Mouse (Mus musculus) gonadal fat pad, adult 2 months (tissue): ENCODE data around the gene B9d1. TPM values are rescaled to one million over a fixed set of nuclear protein-coding genes. Genes with fewer than 3 reads are reported as not detected.

Experiments used
- DNase-seq: peaks from one replicate; pipeline ENCODE4 v3.0.0-alpha.2; 2012; ENCODE audit warnings: low read depth
- polyA plus RNA-seq: library from polyadenylated mRNA; depleted of rRNA; stranded (reverse); fragments of >200 nt; gene quantifications from 2 replicates; pipeline ENCODE4 v1.2.3, GENCODE M21; 2012; rRNA removed

Gene B9d1
- polyA plus RNA-seq = 32.2 and 37.9 TPM in 2 replicates

DNA sequence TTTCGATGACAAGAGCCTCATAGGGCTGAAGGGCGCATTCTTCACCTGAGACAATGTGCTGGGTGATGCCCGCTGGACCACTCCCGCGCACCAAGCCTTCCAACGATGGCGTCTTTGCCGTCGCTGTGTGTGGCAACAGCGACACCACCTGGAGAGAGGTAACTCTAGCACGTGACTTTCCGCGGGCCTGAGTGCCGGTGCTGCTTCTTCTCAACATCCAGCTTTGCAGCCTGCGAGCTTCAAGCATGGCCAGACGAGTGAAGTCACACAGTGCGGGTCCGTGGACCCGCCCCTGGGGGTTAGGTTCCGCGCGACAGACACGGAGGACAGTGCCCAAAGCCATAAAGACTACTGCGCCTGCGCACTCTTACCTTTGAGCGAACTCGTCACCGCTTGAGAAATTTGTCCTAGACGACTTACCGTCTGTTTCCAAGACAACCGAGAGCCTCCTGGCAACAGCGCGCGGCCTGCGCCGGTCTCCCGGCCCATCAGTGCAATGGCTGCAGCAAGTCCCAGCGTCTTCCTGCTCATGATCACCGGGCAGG, at the start of gene B9d1:
B9d1 (plus strand) TSS at position 432 of the 545 bp plus-strand sequence.
- no peak for DNase-seq

DNA sequence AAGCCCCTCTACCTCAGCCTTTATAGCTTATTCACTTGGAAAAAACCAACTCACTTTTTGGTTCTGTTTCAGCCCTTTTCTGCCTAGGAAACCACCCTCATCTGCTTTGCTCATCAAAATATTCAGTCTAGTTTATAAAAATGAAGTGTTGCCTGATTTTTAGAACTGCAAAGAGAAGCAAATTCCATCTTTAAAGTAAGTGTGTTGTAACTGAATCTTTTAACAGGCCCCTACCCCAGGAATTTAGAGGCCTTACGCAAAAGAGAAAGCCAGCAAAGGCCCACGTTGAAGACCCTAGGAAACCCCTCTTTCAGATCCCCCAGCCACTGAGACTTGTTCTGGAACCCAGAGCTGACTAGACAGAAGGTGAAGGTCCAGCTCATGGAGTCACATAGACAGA, 40.9 kb upstream of the B9d1 start:
- no peak for DNase-seq

DNA sequence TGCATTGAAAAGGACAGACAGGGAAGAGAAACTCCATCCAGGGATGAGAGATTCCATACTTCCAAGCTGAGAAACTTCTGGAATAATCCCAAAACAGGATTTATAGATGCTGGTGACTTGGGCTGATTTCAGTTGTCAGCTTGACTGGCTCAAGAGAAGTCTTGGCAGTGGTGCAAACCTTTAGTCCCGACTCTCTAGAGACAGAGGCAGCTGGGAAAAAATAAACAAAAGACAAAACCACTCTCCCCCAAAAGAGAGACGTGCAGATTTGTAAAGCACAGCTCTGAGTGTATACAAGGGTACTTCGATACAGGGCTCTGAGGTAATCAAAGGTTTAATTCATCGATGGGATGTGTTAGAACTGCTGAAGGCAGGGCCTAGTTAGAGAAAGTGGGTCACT, 39.5 kb upstream of the B9d1 start:
- no peak for DNase-seq

DNA sequence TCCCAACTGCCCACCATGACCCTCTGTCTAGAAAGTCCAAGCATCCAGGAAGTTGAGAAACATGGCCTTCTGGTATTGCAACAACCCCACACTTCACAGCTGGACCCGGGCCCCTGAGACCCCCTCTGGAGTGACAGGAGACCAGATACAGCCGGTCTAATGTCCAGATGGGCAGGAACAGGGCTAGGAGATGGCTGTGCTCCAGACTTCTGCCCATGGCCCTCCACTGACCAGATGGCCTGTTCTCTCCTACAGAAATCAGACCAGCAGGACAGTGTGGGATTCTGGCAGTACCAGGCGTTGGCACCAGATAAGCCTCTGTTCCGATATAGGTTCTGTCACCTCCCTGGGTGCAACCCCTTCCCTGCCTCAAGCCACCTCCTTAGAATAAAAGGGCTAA, 36.4 kb upstream of the B9d1 start:
- DNase-seq = no peak

DNA sequence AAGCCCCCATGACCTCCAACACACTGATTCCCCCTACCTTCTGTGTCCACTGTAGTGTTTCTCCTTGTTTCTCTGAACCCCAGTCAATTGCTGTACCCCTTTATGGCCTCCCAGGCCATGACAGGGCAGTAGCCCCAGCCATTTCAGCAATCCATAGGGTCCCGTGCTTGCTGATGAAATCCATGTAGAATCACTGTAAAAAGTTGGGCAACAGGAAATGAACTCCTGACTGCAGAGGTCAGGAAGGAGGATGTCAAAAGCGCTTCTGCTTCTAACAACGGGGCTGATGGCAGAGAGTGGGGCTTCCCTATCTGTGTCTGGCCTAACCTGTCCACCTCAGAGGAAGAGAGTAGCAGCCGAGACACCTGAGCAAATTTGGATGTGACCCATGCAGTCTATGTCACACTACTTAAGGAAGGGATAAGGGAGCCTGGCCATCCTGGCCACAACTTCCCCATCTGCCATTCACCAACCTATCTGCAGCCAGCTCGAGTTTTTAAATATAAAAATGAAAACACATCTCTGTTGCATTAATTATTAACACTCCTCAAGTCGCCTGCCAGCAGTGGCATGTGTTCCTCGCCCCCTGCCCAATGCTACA, 35.5 kb upstream of the B9d1 start:
- DNase-seq = no peak

DNA sequence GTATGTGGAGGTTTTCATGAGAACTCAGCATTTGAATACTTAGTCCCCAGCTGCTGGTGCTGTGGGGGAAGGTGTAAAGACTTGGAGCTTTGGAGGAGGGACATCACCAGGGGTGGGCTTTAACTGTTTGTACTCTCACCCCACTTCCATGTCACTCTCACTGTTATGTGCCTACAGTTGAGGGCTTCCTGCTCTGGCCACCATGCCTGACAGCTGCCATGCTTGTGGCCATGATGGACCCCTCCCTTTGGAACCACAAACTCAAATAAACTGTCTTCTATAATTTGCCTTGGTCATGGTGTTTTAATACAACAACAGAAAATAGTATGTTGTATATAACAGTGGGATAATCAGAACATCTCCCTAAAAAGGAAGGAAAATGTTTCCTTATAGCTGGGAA, 34.1 kb upstream of the B9d1 start:
- DNase-seq = no peak

DNA sequence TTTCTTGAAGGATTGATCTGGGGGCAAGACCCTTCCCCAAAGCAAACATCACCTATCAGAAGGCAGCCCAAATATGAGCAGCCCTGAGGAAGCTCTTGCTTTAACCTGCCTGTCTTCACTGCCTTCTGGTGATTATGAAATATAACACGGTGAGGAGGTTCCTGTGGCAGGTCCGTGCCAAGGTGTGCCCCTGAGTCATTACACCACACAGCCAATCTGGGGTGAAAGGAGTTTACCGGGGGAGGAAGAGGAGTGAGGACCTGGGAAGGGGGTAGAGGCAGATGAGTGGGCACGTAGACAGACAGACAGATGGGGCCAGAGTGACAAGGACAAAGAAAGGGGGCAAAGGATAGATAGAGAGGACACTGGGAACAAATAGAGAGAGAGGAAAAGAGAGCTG, 31.3 kb upstream of the B9d1 start:
- DNase-seq = no peak

DNA sequence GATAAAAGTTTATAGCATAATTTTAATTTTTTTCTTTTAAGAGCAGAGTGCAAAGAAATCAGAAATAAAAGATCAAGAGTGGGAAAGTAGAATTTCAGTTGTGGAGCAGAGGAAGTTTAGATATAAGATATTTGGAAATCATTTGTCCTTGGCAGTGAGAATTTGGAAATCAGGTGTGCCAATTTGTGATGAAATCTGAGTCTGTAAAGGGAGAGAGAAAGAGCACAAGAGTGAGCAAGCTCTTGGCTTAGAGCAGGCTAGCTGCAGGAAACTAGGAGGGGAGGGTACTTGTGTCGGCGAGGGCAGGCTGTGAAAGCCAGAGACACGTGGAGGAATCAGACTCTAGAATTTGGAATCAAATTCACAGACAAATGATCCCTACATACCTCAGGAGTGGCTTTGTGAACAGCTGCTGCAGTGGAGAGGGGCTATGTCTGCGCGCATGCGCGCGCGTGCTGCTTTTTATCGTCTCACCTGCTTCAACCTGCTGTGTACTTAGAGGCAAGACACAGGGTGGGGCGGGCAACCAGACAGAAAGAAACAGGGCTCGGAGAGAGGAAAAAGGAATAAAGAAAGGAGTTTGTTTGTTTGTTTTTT, 28.1 kb upstream of the B9d1 start:
- DNase-seq = peak; percentile 71

DNA sequence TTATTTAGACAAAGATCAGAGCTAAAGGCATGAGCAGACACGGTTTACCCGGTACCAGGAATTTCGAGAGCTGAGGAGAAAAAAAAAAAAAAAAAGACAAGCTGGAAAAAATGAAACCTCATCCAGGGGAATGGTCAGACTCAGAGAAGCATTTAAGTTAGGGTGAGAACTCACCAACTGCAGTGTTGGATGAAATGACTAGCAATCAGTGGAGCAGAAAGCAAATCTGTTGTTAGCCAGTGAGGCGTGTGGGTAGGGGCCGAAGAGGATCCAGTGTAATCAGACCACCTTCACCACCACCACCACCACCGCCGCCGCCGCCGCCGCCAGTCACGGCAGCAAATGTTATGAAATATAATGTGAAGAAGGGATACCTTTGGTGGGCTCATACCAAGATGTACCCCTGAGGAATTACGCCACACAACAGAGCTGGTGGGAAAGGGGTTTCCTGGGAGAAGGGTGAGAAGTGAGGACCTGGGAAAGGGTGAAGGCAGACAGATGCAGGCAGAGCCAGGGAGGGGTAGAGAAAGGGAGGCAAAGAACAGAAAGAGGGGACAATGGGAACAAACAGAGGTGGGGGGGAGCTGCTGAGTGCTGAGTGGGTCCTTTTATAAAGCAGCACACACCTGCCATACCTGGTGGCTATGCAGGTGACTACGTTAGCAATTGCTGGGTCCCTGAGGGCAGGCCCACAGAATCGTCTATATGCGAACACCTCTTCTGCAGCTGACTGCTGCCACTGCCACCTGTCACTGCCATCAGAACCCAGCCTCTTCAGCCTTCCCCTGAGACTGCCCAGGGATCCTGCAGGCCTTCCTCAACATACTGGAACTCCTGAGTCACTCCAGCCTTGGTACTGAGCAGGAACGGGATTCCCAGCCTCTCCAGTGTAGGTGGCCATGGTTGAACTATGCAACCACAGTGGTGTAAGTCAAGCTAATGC, 27.1 kb upstream of the B9d1 start:
- no peak for DNase-seq

DNA sequence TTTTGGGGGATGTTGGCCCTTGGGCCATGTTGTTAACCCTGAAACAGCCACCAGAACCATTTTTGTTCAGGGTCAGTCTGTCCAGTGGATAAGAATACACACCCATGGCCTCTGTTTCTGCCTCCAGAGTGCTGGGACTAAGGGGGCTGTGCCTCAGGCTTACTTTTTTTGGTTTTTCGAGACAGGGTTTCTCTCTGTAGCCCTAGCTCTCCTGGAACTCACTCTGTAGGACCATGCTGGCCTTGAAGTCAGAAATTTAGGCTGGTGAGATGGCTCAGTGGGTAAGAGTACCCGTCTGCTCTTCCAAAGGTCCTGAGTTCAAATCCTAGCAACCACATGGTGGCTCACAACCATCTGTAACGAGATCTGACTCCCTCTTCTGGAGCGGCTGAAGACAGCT, 26.2 kb upstream of the B9d1 start:
- DNase-seq = no peak

DNA sequence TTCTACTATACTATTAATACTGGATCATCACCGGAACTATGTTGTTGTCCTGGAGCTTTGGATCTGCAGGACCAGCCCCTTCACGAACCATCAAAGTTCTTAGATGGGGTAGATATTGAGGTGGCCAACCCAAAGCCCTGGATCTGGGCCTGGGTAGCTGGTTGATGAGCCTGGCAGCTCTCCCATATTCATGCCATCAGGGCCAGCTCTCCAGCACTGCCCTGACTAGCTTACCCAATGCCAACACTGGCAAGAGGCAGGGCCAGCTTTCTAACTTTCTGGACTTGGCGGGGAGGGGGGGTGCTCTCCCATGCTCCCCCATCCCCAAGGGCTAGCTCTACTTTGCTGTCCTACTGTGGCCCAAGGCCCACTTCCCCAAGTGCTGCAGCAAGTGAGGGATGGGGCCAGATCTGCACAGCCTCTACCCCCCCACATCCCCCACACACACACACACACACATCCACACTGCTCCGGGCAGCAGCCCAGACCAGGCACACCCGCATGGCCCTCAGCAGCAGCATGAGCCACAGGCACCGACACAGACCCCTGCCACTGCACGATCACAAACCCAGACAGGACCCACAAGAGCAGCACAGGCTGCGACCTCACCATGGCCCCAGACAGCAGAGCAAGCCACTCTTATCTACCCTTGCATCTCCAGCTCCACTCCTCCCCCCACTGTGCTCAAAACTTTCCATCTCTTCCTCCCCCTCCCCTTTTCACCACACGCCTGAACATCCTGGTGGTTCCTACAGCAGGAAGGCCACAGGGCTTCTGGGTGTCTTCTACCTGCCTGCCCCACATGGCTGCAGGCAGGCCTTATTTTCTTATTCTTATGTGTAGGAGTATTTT, 23.5 kb upstream of the B9d1 start:
- no peak for DNase-seq

DNA sequence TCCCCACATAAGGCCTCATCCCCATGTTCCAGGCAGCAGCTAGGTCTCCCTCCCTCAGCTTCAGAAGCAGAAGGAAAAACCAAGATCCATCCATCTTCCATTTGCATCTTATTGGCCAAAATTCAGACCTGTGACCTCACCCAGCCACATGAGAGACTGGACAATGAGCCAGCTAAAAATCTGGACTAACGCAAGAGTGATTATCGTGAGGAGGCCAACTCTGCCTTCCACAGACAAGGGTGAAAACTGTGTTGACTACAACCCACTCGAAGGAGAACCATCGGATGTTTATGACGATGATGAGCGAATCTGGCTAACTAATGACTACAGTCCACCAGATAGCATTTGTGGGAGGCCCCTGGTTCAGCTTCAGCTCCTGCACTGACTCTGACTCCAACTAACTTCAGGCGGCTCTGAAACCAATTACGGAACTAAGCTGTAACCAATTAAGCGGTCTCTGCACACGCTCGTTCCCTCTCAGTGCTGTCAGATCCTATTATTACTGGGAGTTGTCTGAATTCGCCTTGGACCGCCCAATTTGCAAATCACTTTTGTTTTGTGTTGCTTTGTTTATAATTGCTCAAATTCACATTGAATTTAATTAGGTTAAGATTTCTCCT, 21.6 kb upstream of the B9d1 start:
- DNase-seq = no peak

DNA sequence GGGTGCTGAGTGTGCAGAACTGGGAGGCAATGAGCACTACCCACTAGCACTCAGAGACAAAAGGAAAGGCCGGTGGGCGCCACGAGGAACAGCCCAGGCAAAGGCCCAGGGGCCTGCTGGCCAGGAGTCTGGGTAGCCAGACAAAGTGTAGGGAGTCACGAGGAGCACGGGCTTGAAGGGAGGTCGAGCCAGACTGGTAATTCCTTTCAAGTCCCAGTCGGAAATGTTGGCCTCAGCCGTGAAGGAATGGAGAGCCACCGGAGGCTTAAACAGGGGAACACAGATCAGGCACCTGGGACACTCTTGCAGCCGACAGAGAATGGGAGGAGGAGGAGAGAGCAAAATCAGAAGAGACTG, 20.7 kb upstream of the B9d1 start:
- DNase-seq = no peak

DNA sequence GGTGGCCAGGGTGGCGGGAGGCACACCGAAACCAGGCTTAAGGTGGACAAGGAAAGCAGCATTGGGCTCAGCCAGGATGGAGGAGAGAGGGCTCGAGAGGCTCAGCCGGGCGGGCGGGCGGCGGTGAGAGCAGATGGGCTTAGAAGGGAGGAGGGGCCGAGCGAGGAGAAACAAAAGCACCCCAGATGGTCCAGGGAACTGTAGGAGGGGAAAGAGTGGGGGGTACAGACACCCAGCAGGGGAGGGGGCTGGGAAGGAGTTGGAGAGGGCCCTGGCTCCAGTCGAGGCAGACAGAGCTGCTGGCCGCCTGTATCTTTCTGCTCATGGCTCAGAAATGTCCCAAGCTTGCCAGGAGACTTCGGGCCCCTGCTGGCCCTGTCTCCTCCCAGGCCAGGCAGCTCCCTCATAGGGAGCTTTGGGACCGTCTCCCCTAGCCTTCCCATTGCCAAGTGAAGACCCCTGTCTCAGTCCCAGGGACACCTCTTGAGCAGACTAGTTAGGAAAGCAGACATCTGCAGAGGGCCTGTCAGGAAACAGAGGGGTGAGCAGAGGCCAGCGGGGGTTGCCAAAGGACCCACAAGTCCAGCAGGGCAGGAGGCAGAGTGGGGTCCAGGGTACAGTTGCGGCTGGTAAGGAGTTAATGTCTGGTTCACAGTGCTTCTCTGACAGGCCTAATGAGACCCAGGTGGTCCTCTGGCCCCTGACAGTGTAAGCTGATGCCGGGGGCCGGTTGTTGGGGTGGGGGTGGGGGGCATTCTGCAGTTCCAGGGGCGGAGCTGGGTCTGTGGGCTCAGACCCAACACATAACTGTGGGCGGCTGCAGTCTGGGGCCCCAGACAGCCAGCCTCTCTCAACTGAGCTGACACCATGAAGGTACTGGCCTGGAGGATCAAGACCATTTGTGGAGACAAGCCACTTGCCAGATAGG, 20.1 kb upstream of the B9d1 start, which contains the start of gene Mfap4:
Mfap4 (plus strand) TSS at position 819 of the 928 bp plus-strand sequence.
- DNase-seq = no peak

DNA sequence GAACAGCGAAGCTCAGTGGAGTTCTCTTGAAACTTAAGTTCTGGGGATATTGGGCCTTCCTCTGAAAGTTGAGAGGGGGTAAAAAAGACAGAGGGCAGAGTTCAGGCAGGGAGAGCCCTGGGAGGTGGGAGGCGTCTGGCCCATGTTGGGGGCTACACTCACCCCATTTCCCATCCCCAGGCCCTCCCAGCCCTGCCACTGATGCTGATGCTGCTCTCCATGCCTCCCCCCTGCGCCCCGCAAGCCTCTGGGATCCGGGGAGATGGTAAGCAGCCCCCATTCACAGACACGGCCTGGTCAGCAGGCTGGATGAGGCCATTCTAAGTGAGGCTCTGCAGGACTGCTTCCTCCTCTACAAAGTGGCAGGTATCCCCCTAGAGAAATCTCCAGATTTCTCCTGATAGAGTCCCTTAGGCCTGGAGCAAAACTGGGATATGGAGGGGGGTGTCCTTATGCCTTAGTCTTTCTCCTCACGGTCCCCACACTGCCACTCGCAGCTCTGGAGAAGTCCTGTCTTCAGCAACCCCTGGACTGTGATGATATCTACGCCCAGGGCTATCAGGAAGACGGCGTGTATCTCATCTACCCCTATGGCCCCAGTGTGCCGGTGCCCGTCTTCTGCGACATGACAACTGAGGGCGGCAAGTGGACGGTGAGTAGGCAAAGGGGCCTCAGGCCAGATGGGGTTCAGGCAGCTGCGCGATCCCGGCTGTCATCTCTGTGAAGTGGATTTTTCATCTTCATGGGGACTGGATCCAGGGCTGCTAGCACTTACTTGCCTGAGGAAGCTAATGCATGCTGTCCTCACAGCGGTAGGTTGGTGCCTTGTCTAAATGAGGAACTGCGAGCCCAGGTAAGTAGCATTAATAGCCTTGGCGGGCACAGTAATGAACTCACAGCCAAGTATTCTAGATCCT, 19.1 kb upstream of the B9d1 start:
- no peak for DNase-seq

DNA sequence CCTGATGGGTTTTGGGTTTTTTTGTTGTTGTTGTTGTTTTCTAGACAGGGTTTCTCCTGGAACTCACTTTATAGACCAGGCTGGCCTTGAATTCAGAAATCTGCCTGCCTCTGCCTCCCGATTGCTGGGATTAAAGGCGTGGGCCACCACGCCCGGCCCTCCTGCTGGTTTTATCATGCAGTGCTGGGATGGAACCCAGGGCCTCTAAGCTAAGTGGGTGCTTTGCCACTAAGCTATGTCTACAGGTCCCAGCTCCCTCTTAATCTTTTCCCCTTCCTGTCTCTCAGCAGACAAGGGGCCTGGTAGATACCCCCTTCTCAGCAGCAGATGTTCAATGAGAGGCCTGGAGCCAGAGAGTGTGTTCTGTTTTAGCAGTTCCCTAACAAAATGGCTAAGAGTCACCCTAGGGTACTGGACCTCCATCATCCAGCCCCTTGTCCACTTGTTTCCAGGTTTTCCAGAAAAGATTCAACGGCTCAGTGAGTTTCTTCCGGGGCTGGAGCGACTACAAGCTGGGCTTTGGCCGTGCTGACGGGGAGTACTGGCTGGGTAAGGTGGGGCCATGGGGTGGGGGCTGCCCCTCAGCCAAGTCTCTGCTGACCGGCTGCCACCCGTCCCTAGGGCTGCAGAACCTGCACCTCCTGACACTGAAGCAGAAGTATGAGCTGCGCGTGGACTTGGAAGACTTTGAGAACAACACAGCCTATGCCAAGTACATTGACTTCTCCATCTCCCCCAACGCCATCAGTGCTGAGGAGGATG, 18.3 kb upstream of the B9d1 start:
- DNase-seq = no peak

DNA sequence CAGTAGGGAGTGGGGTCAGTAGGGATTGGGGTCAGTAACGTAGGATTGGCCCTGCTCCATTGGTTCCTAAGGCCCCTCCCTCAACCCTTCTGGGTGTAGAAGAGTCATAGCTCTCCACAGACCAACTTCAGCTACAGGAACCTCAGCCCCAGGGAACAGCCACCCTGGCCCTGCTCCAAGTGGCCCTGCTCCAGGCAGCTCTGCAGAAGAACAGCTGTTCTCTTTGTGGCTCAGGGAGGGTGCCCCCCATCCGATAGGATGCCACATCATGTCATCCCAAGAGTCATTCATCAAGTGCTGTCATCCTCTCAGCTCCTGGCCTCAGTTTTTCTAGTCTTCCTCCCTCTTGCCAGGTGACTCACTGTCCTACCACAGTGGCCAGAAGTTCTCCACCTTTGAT, 17.5 kb upstream of the B9d1 start:
- DNase-seq = no peak

DNA sequence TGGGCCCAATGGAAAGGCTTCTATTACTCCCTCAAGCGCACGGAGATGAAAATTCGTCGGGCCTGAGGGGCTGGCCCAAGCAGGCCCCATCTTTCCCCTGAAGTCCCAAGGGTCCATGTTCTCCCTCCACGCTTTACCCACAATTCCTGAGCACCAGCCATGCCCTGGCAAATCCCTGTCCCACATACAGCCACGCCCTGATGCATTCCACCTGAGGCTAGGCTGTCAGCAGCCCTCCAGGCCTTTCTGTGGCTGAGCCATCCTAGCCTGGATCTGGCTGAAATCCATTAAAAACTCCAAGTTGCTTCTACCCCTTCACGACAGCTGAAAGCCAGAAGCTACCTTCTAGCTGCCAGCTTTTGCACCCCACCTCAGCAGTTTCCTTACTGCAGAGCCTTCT, 17.0 kb upstream of the B9d1 start:
- no peak for DNase-seq
